Mouse (Mus musculus): ENCODE measurements at regions not wholly inside any gene's neighbourhood (a gene's known extent, or its start where the extent isn't known, plus 50 kb on each side); places are given as distances from the start of the nearest gene placed in this dataset.

DNA sequence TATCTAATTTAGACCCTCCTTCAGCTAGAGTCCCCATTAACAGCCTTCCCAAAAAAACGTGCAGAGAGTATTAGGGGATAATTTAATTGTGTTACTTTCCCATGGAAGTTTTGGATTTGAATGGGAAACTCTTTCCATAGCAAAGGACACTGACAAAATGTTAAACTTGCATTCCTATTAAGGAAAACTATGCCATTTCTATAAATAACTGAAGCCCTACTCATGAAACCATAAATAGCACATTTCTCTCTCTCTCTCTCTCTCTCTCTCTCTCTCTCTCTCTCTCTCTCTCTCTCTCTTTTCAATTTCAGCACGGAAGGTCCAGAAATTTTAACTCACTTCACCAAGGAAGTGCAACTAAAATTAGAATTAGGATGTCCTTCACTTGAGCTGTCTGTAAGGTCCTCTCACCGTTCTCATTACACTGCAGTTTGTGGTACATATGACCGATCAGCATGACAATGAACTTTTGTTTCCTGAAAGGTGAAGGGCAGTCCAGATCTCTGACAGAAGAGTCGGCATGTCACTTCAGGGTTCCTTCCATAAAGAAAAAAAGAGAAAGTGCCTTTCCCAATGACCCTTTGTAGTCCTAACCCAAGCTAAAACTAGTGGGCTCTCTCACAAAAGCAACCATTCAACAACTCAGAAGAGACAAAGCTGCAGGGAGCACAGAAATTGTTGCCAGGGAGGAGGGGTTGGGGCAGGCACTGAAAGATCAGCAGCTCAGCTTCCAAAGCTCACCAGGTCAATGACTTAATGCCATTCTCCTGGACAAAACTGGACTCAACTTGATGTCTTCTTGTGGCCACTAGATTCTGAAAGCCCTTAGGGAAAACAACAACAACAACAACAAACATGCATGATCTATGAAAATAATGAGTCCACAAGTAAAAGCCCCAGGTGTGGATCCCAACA lies 696.9 kb downstream of the Diaph3 start:
- no peak for ATAC-seq (replicated peaks; ENCODE audit: poor library complexity)

DNA sequence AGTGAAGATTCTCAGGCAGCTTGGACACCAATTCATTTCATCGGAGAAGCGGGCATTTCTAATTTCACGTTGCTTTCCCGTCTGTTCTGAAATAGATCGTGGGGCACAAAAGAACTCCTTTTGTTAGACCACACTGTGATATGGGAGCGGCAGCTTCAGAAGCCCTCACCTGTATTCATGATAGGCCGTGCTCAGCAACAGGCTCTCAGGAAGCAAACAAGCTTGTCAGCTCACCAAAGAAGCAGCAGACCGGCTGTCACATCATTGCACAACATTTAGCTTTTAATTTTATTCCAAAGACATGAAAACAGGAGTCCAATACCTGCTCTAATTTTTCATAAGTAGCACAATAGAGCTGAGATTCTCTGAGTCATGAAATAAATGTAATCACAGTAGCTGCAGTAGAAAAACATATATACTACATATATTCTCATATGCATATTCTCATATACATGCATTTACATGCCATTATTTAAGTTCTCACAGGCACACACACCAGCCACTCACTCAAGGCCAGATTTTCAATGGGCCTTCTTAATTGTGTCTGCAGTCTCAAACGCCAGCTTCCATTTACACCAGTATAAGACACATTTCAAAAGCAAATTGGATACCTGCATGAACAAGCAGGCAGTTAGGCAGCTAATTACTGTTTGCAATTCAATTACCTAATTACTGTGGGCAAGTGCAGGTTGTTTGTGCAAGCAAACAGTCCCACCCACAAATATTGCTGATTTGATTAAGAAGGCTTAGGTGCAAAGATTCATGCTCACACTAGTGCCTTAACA lies 698.9 kb downstream of the Diaph3 start:
- no peak for ATAC-seq (replicated peaks; ENCODE audit: poor library complexity)

DNA sequence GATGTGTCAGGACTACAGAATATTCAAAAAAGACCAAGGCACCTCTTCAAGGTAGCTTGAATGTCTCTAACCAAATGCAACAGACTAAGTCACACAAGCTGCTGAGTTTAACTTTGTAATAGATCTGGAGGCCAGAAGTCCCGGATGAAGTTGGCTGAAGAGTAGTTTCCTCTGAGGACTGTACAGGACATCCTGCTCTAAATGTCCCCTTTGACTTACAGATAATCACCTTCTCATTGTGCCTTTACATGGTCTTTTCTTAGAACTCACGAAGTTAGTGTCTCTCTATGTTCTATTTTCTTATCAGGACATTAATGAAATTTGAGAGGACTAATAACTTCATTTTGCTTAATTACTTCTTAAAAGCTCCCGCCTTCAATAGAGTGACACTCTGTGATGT lies 703.7 kb downstream of the Diaph3 start:
- ATAC-seq (replicated peaks; ENCODE audit: poor library complexity) = no peak

DNA sequence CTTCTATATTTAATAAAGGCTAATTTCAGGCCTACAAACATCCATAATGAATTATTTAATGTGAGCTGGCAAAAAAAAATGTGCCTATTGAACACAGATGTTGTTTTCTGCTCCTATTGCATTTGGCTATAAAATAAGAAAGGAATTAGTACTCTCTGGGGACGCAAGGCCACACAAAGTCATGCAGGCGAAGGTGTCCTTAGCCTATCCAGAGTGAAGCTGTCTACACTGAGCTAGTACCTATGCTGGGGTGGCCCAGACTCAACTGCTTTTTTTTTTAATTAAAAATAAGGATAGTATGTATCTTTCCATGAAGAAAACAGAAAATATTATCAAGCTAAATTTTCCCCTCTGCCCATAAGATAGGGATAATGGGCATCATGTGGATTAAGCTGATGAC lies 705.7 kb downstream of the Diaph3 start:
- ATAC-seq (replicated peaks; ENCODE audit: poor library complexity) = no peak

DNA sequence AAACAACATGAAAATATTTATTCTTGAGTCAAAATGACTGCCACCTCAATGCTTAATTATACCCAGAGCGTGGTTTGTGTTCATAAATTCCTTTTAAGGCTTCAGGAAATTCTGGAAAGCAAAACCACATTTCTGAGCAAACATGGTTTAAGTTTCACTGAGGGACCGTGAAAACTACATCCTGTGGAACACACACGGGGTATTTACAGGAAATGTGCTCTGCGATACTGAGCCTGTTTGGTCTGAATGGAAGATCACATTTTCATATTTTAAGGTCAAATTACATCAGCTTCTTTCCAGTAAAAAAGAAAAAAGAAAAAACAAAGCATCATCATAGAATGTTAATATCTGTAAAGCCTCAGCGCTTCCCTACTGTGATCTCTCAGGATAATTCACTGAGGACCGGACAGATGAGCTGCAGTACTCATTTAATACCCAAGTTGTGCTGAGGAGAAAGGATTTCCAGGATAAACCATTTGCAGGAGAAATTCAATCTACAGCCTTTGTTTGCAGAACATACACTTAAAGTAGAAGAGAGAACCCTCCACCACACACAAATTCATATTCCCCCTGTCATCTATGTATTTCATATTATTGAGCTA lies 709.7 kb downstream of the Diaph3 start:
- ATAC-seq (replicated peaks; ENCODE audit: poor library complexity) = no peak

DNA sequence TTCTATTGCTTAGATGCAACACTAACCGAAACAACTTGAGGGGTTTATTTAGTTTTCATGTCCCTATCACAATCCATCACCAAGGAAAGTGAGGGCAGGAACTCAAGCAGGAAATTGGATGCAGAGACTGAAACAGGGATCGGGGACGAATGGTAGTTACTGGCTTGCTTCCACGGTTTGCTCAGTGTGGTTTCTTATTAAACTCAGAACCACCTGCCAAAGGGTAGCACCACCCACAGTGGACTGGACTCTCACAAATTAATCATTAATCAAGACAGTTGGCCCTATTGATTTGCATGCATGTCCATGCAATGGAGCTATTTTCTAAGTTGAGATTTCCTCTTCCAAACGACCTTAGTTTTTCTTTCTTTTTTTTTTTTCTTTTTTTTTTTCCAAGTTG lies 719.2 kb downstream of the Diaph3 start:
- no peak for ATAC-seq (replicated peaks; ENCODE audit: poor library complexity)

DNA sequence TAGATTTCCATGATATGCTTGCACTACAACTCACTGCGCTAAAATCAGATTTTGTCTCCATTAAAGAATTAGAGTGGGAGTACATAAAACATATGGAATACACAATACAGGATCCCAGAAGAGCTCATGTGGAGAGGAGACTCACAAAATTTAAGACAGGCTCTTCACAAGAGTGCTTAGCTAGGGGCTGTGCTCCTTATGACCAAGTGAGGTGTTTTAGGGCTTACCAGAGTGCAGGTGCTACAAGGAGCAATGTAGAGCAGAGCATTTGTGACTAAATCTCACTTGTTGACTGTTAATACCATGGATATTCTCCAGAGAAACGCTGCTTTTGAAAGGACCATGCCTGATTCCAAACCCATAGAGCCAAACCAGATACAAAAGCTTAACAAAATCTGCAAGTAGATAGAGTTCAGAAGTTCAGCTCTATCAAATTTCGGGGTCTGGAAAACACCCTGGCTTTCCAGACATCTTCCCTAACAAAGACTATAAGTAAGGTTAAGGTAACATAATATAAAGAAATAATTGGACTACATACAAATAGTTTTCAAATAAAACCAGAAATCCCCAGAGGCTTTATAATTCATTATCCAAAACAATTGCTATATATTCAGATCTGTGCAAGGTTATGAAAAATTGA lies 721.0 kb downstream of the Diaph3 start:
- ATAC-seq (replicated peaks; ENCODE audit: poor library complexity) = no peak

DNA sequence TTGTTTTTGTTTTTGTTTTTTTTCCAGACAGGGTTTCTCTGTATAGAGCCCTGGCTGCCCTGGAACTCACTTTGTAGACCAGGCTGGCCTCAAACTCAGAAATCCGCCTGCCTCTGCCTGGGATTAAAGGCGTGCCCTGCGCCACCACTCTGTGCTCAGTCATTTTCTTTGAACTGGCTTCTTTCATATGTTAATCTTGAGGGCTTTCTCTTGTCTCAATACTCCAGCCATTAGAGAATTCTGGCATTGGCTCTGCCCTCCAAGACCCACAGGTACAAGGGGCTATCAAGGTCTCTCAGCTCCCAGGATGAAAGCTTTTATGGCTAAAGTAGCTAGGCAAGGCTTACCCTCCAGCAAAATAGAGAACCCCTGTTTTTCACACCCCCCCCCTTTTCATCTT lies 744.2 kb downstream of the Diaph3 start:
- ATAC-seq (replicated peaks; ENCODE audit: poor library complexity) = no peak

DNA sequence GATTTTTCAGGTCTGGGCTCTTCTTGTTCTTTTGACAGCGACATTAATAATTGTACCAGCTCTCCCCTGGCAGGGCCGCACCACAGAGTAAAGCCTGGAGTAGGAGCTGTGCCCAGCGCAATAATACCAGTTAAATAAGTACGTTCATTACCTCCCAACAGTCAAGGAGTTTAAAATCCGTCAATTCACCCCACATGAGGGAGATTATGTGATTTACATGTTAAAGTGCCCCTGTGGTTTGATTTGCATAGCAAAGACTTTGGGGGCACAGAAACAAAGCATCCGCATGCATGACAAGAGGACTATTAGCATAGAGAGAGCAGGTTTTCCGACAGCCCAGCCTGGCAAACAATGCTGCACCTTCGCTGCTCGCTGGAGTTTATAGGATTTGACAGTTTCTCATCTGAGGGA lies 745.1 kb downstream of the Diaph3 start:
- ATAC-seq (replicated peaks; ENCODE audit: poor library complexity) = no peak

DNA sequence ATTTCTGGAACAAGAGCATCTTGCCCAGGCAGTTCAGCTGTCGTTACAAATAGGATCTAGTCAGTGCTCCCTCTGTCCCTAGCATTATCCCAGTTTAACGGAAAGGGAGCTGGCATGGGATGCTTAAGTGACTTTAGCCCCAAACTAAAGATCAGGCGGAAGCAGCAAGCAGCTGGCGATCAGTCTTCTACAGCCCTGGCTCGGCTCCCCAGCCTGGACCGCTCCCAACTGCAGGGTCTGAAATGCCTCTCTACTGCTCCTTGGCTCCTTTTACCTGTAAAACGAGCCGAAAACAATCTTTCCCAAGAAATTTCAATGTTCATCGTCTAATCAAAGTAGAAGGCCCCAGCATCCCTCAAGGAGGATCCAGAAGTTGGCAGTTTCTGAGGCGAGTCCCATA lies 745.5 kb downstream of the Diaph3 start:
- no peak for ATAC-seq (replicated peaks; ENCODE audit: poor library complexity)

DNA sequence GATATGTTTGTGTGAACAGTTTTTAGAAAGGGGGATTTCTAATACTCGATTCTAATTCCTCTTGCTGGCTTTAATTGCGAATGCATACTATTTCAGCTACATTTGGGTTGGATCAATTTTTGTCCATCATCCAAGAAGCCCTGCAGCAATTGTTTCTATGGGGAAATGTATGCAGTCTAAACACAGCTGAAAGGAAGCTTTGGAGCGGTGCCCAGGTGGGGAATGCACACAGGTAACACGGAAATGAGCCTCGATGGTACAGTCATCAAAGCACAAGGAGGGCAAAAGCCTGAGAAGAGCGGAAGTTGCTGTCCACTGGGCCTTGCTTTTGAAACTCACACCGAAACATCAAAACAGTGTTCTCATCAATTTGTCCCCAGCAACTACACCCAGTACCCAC lies 746.0 kb downstream of the Diaph3 start:
- no peak for ATAC-seq (replicated peaks; ENCODE audit: poor library complexity)

DNA sequence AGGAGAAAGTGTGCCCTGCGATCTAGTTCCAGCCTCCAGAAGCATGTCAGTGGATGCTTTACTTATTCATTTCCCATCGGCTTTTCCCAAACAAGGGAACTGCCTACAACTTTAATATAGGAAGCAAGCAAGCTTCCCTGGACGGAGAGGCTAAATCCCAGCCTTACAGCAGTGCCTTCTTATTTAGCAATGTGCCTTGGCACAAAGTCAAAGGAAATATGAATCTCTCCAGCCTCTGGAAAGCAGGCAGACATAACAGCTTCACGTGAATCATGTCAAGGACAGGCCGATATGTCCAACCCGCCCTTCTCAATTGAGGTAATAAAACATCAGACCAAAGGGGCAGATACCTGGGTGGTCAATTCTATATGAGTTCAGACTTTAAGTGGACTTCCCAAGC lies 755.9 kb downstream of the Diaph3 start:
- ATAC-seq (replicated peaks; ENCODE audit: poor library complexity) = no peak

DNA sequence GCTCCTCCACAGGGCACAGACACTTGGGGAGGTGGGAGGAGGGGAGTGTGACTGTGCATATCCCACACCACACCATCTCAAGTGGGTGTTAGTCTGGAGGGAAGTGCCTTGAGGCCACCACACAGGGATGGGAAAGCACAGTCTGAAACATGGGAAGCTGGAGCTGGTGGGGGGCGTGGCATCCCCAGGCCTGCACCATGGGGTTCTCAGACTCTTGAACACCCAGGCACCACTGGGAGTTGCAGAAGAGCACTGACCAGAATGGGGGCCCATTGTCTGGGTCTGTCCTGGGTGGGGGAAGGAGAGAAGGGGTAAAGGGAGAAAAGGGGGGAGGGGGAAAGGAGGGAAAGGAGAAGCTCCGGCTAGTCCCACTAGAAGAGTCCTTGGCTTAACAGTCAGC lies 776.0 kb downstream of the Diaph3 start:
- ATAC-seq (replicated peaks; ENCODE audit: poor library complexity) = no peak

DNA sequence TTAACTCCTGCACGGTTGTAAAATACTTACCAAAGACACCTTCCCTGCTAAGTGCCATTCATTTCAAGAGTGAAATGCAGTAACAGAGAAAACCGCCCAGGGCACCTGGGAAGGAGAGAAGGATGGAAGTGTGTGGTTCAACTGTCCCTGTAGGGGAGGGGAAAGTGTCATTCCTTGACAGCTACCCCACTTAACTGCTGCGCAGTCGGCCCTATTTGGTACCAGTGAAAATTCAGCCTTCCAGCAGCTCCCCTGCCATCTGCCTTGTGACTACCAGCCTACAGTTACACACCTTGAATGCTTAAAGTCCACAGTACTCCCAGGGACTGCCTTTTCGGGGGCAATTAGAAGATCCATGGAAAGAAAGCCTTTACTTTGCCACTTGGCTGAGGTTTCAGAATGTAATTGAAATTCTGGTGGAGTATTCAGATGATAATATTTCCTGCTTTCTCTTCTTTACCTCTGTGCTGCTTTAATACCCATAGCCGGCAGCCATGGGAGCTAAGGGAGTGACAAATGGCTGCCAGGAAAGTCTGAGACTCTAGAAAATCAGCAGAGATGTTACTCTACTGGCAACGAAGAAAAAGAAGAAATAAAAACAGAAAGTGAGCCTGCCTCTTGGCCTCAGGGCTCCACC lies 780.5 kb downstream of the Diaph3 start:
- ATAC-seq (replicated peaks; ENCODE audit: poor library complexity) = no peak

DNA sequence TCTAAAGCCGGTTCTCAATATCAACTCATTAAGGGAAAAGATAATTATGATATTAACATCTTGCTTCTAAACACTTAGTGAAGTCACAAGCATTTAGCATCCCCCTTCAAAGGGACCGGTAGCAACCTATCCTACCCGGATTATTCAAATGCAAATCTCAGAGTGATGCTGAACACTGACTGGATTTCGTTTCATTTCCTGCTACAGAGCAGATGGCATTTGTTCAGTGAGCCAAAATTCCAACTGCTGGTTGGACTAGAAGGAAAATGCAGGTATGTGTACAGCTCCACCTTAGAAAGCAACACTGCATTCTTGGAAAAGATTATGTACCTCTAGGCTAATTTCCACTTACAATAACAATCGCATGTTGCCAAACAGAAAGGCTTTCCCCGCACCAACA lies 782.5 kb downstream of the Diaph3 start:
- ATAC-seq (replicated peaks; ENCODE audit: poor library complexity) = no peak

DNA sequence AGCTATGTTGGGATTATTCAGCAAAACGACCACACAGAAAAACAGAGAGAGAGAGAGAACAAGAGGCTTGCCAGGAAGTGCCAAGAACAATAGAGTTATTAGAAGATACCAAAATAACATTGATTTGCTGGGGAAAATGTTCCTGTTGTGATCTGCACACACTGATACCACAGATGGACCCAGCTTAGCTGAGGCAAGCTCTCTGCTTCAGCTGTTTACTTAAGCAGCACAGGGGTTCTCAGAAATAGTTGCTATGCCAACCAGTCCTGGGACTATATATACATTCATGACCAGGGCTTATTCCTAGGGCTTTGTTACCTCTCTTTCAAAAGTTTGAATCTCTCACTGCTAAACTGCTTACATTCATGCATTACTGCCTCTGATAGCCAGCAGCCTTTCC lies 790.5 kb downstream of the Diaph3 start:
- no peak for ATAC-seq (replicated peaks; ENCODE audit: poor library complexity)

DNA sequence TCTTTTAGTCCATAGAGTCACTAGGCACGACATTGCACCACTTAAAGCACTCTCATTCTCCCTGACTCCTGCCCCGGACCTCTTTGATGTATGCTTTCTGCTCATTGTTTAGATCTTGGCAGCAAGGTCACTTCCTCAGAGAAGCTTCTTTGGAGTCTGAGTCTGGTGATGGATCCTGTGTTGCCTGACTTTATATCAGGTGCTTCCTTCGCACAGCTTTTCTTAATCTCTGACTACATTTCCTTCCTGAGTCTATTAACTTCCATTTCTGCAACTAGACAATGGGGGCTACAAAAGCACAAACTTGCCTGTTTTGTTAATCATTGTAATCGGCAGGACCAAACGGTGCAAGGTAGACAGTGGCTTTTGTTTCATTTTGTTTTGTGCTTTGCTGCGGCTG lies 802.0 kb downstream of the Diaph3 start:
- no peak for ATAC-seq (replicated peaks; ENCODE audit: poor library complexity)

DNA sequence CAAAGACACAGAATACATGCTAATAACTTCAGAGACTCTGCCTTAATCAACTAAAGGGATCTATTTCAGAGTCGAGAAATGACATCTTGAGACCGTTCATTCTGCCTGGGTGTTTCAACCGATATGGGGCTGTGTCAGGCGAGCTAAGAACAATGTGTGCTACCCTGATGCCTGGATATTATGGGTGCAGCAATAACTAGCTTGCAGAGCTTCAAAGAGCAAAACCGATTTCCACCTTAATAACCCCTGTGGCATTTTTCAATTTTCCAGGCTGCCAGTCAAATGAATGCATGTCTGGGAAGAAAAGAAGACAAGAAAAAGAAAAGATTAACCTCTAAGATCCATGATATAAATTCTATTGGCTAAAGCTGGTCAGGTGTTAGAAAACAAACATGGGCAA lies 804.0 kb downstream of the Diaph3 start:
- ATAC-seq (replicated peaks; ENCODE audit: poor library complexity) = no peak

DNA sequence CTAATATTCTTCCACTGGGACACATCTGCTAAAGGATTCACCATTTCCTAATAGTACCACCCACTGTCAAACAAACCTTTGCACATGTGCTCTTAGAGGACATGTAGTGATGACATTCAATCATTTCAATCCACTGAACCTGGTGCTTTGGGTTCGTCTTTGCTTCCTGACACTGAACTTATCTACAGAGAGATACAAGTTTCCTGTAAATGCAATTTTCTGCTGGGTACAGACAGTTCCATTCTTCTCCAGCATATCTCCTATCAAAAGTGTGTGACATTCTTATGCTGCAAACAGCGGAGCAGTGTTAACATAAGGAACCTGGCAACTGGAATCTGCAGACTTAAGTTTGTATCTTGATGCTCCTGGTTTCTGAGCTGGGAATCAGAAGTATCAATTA lies 805.8 kb downstream of the Diaph3 start:
- ATAC-seq (replicated peaks; ENCODE audit: poor library complexity) = no peak

DNA sequence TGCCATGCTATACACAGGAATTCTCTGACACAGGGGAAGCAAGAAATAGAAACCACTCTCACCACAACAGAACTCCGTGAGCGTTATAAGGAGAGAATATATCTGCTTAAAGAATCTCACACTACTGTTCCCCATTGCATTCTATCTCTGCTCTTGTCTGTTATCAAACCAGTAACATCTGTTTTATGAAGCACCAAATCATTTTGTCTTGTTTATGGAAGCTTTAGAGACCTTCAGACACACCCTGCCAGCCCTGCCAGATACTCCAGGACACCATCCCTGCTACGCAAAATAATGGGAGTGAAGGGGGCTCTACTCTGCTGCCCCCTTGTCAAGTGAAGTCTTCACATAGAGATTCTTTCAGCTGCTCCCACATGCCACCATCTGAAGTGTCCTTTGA lies 811.9 kb downstream of the Diaph3 start:
- ATAC-seq (replicated peaks; ENCODE audit: poor library complexity) = no peak

DNA sequence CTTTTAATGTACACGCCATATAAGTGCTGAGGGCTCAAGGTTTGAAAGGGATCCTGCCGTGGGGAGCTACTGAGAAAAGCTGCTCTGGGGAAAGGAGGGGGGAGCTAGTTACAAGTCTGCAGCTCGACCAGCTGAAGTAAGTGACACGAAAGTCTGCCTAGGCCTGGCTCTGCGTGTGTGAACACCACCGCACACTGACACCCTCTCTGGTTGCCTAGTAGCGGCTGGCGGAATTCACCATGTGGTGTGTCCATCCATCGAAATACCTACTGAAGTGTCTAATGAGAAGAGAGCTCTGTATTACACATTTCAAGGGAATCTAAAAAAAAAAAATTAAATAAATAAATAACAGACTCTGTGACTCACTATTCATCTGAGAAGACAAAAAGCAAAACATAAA lies 813.4 kb downstream of the Diaph3 start:
- ATAC-seq (replicated peaks; ENCODE audit: poor library complexity) = no peak

Data from megakaryocyte progenitor cell, adult 5-6 weeks (primary cell).